Mouse (Mus musculus) erythroblast, adult 5-6 weeks (primary cell): ENCODE results near the gene Tnfrsf21. TPM values are rescaled to one million over a fixed set of nuclear protein-coding genes. Genes with fewer than 3 reads are reported as not detected.

Experiments
- ATAC-seq: replicated peaks from 2 replicates; pipeline ENCODE4 v1.8.0; 2016; ENCODE audit warnings: moderate number of reproducible peaks, mild to moderate bottlenecking, moderate TSS enrichment, inconsistent platforms; ENCODE audit not compliant: poor library complexity, low FRiP score, severe bottlenecking
- total RNA-seq, 2 experiments: library from RNA; stranded (forward) in 1 of 2; stranded (reverse) in 1 of 2; fragments of 150-400 nt in 1 of 2; fragments of 200-764, 138-1000 nt in 1 of 2; gene quantifications; 2 replicates each; pipeline versions ENCODE4 v1.2.3 to v1.2.4; 2015 to 2017; ENCODE audit warnings: low replicate concordance in 2 of 2

The Tnfrsf21 gene
- total RNA-seq, 2 experiments from 2014 or later: 21.1 to 24.6 TPM

GRCm38 (mm10) chr17:43072787-43073148 is 56.4 kb downstream of the Tnfrsf21 start:
- ATAC-seq: peak; percentile 50; the same call in 1 of the 2 replicates

- ATAC-seq: no peak
Observed at GRCm38 (mm10) chr17:43074391-43074790, 58.0 kb downstream of the Tnfrsf21 start.

- no peak for ATAC-seq
Observed at GRCm38 (mm10) chr17:43075100-43075499, 58.7 kb downstream of the Tnfrsf21 start.

- ATAC-seq: 0 out of 2 replicates have a peak, but pooled peaks have one; percentile 24
Observed at GRCm38 (mm10) chr17:43075937-43076336, 59.6 kb downstream of the Tnfrsf21 start.

- peak; percentile 85 for ATAC-seq
Observed at GRCm38 (mm10) chr17:43076801-43077493, 60.6 kb downstream of the Tnfrsf21 start.

- peak; percentile 26; the same call in 1 of the 2 replicates for ATAC-seq
Observed at GRCm38 (mm10) chr17:43077540-43077939, 61.2 kb downstream of the Tnfrsf21 start.

GRCm38 (mm10) chr17:43081225-43081624 is 64.9 kb downstream of the Tnfrsf21 start:
- ATAC-seq: no peak

- ATAC-seq: no peak
Observed at GRCm38 (mm10) chr17:43089496-43089895, 73.1 kb downstream of the Tnfrsf21 start.

GRCm38 (mm10) chr17:43090948-43091724 is 74.8 kb downstream of the Tnfrsf21 start:
- ATAC-seq: peak; percentile 48; the same call in 1 of the 2 replicates

- no peak for ATAC-seq
Observed at GRCm38 (mm10) chr17:43092280-43092995, 76.1 kb downstream of the Tnfrsf21 start.

- 0 out of 2 replicates have a peak, but pooled peaks have one; percentile 36 for ATAC-seq
Observed at GRCm38 (mm10) chr17:43094285-43094684, 77.9 kb downstream of the Tnfrsf21 start.

GRCm38 (mm10) chr17:43097101-43097688 is 80.8 kb downstream of the Tnfrsf21 start:
- no peak for ATAC-seq

- no peak for ATAC-seq
Observed at GRCm38 (mm10) chr17:43106108-43106507, 89.8 kb downstream of the Tnfrsf21 start.

GRCm38 (mm10) chr17:43107338-43107737 is 91.0 kb downstream of the Tnfrsf21 start:
- ATAC-seq: no peak

- no peak for ATAC-seq
Observed at GRCm38 (mm10) chr17:43109501-43109900, 93.1 kb downstream of the Tnfrsf21 start.

GRCm38 (mm10) chr17:43110168-43110885 is 94.0 kb downstream of the Tnfrsf21 start:
- no peak for ATAC-seq

GRCm38 (mm10) chr17:43113391-43113984 is 97.1 kb downstream of the Tnfrsf21 start:
- ATAC-seq: no peak

GRCm38 (mm10) chr17:43114086-43114581 is 97.8 kb downstream of the Tnfrsf21 start:
- no peak for ATAC-seq

GRCm38 (mm10) chr17:43114926-43115325 is 98.6 kb downstream of the Tnfrsf21 start:
- no peak for ATAC-seq
